Mouse (Mus musculus) hindbrain, embryonic 16.5 days (tissue): ENCODE results near the gene Tiam1. TPM values are rescaled to one million over a fixed set of nuclear protein-coding genes. Genes with fewer than 3 reads are reported as not detected.
A peak's percentile ranks its signal among the peaks of the same experiment; 100 is the strongest.

Source experiments
- ATAC-seq: fragments of 200-750 bp; cut with Nextera tagmentation; 2 replicates; pipeline ENCODE4 v1.8.0; 2017; ENCODE audit warnings: moderate TSS enrichment, moderate library complexity
- H3K27ac ChIP-seq: fragments of 300-500 bp; sonication (generic); 2 replicates; pipeline ENCODE4 v1.5.1; 2014; ENCODE audit warnings: low read depth, mild to moderate bottlenecking, control low read depth, low read length, moderate library complexity
- H3K27me3 ChIP-seq: fragments of 300-500 bp; sonication (generic); replicated peaks from 2 replicates; pipeline ENCODE4 v1.6.1; 2014; ENCODE audit warnings: low read length; ENCODE audit not compliant: control insufficient read depth, insufficient read depth
- H3K36me3 ChIP-seq: fragments of 300-500 bp; sonication (generic); 2 replicates; pipeline ENCODE4 v1.6.1; 2014; ENCODE audit warnings: mild to moderate bottlenecking, low read length, moderate library complexity, mixed read lengths; ENCODE audit not compliant: control insufficient read depth, insufficient read depth
- H3K4me1 ChIP-seq: fragments of 300-500 bp; sonication (generic); 2 replicates; pipeline ENCODE4 v1.6.1; 2014; ENCODE audit warnings: low read depth, low read length; ENCODE audit not compliant: control insufficient read depth, insufficient read depth
- H3K4me2 ChIP-seq: fragments of 300-500 bp; sonication (generic); 2 replicates; pipeline ENCODE4 v1.6.1; 2014; ENCODE audit warnings: mild to moderate bottlenecking, low read length, control low read depth, moderate library complexity
- H3K4me3 ChIP-seq: fragments of 300-500 bp; sonication (generic); 2 replicates; pipeline ENCODE4 v1.5.1; 2014; ENCODE audit warnings: mild to moderate bottlenecking, low read length, control low read depth, moderate library complexity
- H3K9ac ChIP-seq: fragments of 300-500 bp; sonication (generic); 2 replicates; pipeline ENCODE4 v1.6.1; 2014; ENCODE audit warnings: low read depth, mild to moderate bottlenecking, control low read depth, low read length, moderate library complexity
- H3K9me3 ChIP-seq: fragments of 300-500 bp; sonication (generic); 2 replicates; pipeline ENCODE4 v1.6.1; 2014; ENCODE audit warnings: mild to moderate bottlenecking, low read length, moderate library complexity; ENCODE audit not compliant: control insufficient read depth
- whole genome bisulfite sequencing: fragments of 180-500 bp; shearing (Covaris S2); extraction: QIAGEN DNeasy Blood & Tissue Kit; methylation state at CpG from one replicate; pipeline ENCODE4 v1.1.7; 2014; 5-methylcytosine and 5-hydroxymethylcytosine counted together
- polyA plus RNA-seq: library from polyadenylated mRNA; unstranded; fragments of >200 nt; fragmentation: Nextera tagmentation; extraction: Ambion mirVana; gene quantifications from 2 replicates; pipeline ENCODE4 v1.2.1, GENCODE M21; 2015

Tiam1 gene
- polyA plus RNA-seq, 1 experiment from 2014 or later, result 16.6 TPM

DNA sequence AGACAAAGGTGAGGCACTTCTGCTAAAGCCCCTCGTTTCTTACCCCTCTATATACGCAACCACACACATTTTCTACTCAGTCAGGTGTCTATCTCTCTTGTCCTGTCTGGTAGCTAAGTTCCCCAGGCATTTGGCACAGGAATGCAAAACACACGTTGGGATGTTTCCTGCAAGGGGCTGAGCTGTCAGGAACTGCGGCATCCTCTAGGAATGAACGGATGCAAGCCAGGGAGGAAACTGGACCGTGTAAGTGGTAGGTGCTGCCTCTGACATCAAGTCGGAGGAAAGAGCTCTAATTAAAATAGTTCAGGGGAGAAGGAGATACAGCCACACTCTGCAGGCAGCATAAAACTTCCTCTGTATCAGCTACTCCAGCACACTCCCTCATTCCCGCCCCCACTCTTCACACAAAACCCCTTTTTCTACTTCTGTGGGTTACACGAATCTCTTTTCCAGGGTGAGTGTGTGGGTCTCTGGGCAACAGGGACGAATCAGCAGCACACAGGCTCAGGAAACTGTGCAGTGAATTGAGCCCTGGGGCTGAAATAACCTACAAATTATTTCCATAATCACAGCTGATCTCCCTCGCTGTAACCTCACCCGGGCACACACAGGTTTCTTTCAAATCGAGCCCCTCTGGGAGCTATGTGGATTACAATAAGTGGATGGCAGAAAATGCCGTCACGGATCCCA, 269.4 kb downstream of the Tiam1 start:
- Histone ChIP-seq H3K9ac (no peak overlapping the region), H3K4me3 (no peak overlapping the region), H3K36me3 (no peaks in the 10 kb centered on the region), H3K9me3 (no peaks in the 10 kb centered on the region), H3K27ac (no peak overlapping the region), H3K4me1 (peaks cover 6% of the 10 kb centered on the region), H3K27me3 (no peaks in the 10 kb centered on the region), H3K4me2 (no peak overlapping the region)
- WGBS, result 44% methylated on average over 15 of the region's 15 CpGs
- ATAC-seq, result peak; percentile 41; the same call in 1 of the 2 replicates

DNA sequence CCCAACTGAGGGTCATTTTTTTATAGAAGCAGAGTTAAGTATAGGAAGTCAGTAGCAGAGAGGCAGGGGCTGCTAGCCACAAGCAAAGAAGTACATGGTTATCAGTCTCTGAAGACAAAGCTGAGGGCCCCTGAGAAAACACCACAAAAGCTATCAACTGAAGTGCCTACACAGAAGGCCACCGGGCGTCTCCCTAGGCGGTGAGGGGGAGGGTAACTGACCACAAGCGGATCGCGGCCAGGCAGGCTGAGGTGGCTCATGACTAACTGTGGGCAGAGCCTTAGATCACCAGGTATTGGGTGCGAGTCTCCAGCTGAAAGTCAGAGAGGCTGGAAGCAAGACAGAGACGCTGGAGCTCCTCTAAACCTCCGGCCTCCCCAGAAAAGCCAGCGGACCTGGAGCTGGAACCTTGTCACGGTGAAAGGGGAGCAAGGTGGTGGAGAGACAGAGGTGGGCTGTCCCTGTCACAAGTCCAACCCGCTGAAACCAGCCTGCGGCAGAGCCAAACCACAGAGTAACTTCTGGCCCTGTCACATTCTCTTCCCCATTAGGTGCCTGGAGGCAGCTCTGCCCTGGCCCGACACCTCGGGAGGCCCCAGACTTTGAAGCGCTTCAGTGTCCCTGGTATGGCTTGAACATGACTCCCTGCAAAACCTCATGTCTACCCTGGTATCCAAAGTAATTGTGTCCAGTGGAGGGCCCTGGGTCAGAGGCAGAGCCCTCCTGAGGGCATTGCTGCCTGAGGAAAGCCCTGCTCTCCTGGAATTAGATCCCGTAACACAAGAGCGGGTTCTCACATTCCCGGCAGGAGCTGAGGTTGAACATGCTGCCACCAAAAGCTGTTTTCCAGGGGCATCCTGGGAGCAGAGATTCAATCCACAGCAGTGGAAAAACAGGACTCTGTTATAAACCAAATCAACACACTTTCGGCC, 271.3 kb downstream of the Tiam1 start:
- Histone ChIP-seq H3K36me3 (no peaks in the 10 kb centered on the region), H3K27ac (no peak overlapping the region), H3K9ac (no peak overlapping the region), H3K4me2 (no peak overlapping the region), H3K4me1 (peaks cover 6% of the 10 kb centered on the region), H3K27me3 (no peaks in the 10 kb centered on the region), H3K9me3 (no peaks in the 10 kb centered on the region), H3K4me3 (no peak overlapping the region)
- no peak for ATAC-seq
- 87% methylated on average over 20 of the region's 20 CpGs for WGBS

GRCm38 (mm10) chr16:89871382-89871781, 272.2 kb downstream of the Tiam1 start:
- Histone ChIP-seq H3K4me3 (no peak overlapping the region), H3K27me3 (no peaks in the 10 kb centered on the region), H3K9me3 (no peaks in the 10 kb centered on the region), H3K36me3 (no peaks in the 10 kb centered on the region), H3K4me2 (no peak overlapping the region), H3K27ac (no peak overlapping the region), H3K9ac (no peak overlapping the region), H3K4me1 (peaks cover 6% of the 10 kb centered on the region)
- 63% methylated on average over 13 of the region's 13 CpGs for WGBS
- ATAC-seq, result no peak

- 99% methylated on average over 6 of the region's 6 CpGs for WGBS
- Histone ChIP-seq H3K9me3 (no peaks in the 10 kb centered on the region), H3K27me3 (no peaks in the 10 kb centered on the region), H3K4me2 (no peak overlapping the region), H3K36me3 (no peaks in the 10 kb centered on the region), H3K27ac (no peak overlapping the region), H3K9ac (no peak overlapping the region), H3K4me1 (peaks cover 6% of the 10 kb centered on the region), H3K4me3 (no peak overlapping the region)
- ATAC-seq, result no peak
Observed at GRCm38 (mm10) chr16:89870059-89870458, 273.5 kb downstream of the Tiam1 start.

- Histone ChIP-seq H3K27me3 (no peaks in the 10 kb centered on the region), H3K9me3 (no peaks in the 10 kb centered on the region), H3K9ac (no peak overlapping the region), H3K36me3 (no peaks in the 10 kb centered on the region), H3K4me2 (no peak overlapping the region), H3K4me1 (no peaks in the 10 kb centered on the region; the same call in 1 of the 2 replicates), H3K27ac (no peak overlapping the region), H3K4me3 (no peak overlapping the region)
- WGBS, result 96% methylated on average over 3 of the region's 3 CpGs
- no peak for ATAC-seq
Observed at GRCm38 (mm10) chr16:89868502-89868901, 275.1 kb downstream of the Tiam1 start.

DNA sequence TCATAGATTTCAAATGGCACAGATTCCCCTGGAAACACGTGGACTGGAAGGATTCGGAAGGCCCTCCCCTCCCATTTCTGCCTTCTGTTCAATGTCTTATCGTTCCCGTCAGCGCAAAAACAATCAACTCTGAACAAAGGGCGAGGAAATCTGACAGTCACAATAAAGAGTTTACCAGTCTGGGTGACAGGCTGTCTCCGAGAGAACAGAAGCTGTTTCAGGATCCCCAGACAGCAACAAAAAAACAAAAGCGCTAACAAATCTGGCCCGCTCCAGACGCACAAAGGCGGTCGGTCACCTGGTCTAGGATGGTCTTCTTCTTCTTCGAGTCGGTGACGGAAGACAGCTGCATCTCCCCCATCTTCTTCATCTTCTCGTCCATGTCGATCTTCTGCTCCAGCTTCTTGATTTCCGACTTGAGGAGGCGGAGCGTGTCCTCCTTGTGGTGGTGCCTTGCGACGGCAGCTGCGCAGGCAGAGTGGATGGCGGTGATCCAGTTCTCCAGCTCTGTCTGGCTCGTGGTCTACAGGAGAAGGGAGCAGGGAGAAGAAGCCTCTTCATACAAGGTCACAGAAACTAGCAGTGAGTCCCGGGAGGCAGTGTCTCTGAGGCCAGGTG, 276.2 kb downstream of the Tiam1 start:
- Histone ChIP-seq H3K27ac (no peak overlapping the region), H3K9me3 (no peaks in the 10 kb centered on the region), H3K4me1 (peaks cover 2% of the 10 kb centered on the region; the same call in 1 of the 2 replicates), H3K4me3 (peak overlapping the region; percentile 2; the same call in 1 of the 2 replicates), H3K36me3 (no peaks in the 10 kb centered on the region), H3K27me3 (no peaks in the 10 kb centered on the region), H3K4me2 (no peak overlapping the region), H3K9ac (no peak overlapping the region)
- no peak for ATAC-seq
- WGBS, result 83% methylated on average over 26 of the region's 26 CpGs

DNA sequence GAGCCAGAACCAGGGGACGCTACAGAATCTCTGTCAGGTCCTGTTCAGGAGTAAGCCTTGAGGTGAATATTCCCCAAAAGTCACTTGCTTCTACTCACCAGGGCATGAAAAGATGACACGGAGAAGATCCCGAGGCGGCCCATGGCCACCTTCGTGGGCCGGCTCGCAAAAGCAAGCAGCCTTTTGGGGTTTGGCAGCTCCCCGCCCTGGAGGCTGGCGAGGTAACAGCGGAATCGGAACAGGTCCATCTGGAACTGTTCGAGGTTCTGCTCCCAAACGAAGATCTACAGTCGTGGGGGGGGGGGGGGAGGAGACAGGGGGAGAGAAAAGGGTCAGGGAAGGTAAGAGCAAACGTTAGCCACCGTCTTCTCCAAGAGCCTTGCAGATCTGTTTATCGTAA, 278.4 kb downstream of the Tiam1 start:
- WGBS, result 87% methylated on average over 16 of the region's 17 CpGs
- no peak for ATAC-seq
- H3K4me3 ChIP-seq, result no peak overlapping the region
- no peaks in the 10 kb centered on the region for H3K36me3 ChIP-seq
- H3K4me1 ChIP-seq, result 0 out of 2 replicates have a peak, but pooled peaks cover 2% of the 10 kb centered on the region
- H3K4me2 ChIP-seq, result no peak overlapping the region
- no peak overlapping the region for H3K9ac ChIP-seq
- no peaks in the 10 kb centered on the region for H3K27me3 ChIP-seq
- no peaks in the 10 kb centered on the region for H3K9me3 ChIP-seq
- no peak overlapping the region for H3K27ac ChIP-seq

- H3K27me3 ChIP-seq, result no peaks in the 10 kb centered on the region
- no peak overlapping the region for H3K4me2 ChIP-seq
- no peaks in the 10 kb centered on the region for H3K36me3 ChIP-seq
- WGBS, result 63% methylated on average over 3 of the region's 3 CpGs
- ATAC-seq, result no peak
- no peak overlapping the region for H3K4me3 ChIP-seq
- no peak overlapping the region for H3K9ac ChIP-seq
- no peak overlapping the region for H3K27ac ChIP-seq
- 0 out of 2 replicates have a peak, but pooled peaks cover 2% of the 10 kb centered on the region for H3K4me1 ChIP-seq
- no peaks in the 10 kb centered on the region for H3K9me3 ChIP-seq
Observed at GRCm38 (mm10) chr16:89864710-89865109, 278.9 kb downstream of the Tiam1 start.

GRCm38 (mm10) chr16:89863264-89863663, 280.3 kb downstream of the Tiam1 start:
- Histone ChIP-seq H3K27me3 (no peaks in the 10 kb centered on the region), H3K9me3 (no peaks in the 10 kb centered on the region), H3K27ac (no peak overlapping the region), H3K4me2 (no peak overlapping the region), H3K4me1 (0 out of 2 replicates have a peak, but pooled peaks cover 2% of the 10 kb centered on the region), H3K36me3 (no peaks in the 10 kb centered on the region), H3K9ac (no peak overlapping the region), H3K4me3 (no peak overlapping the region)
- WGBS, result 32% methylated on average over 5 of the region's 5 CpGs
- no peak; the same call in 1 of the 2 replicates for ATAC-seq
